Mouse (Mus musculus) urinary bladder, postnatal 14 days (tissue): ENCODE measurements at regions not wholly inside any gene's neighbourhood (a gene's known extent, or its start where the extent isn't known, plus 50 kb on each side); places are given as distances from the start of the nearest gene placed in this dataset.
A peak's percentile ranks its signal among the peaks of the same experiment; 100 is the strongest.

Experiments
- DNase-seq: peaks from one replicate; pipeline ENCODE4 v3.0.0; 2021; ENCODE audit warnings: low spot score

DNA sequence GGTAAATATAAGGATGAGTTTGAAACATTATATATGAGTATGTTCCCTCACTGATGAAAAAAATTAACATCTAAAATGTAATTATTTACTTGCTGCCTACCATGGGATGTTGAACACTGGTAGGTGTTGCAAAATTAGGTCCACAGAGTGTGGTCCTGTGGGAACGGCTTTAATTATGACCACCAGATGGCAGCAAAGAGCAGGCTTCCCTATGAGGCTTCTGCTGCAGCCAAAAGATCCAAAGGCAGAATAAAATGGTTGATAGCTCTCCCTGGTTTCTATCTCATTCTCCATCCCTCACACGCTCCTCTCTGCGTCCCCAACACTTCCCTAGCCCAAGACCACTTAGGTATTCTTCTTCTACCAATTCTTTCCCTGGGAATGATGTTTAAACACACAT is 54.6 kb upstream of the Cit start:
- peak; percentile 63 for DNase-seq
